21 mouse cellular contexts compared by ENCODE assay signal in genomic region chr10:5110773-5111172, GRCm38 (mm10). TPM values are rescaled to one million over a fixed set of nuclear protein-coding genes. Genes with fewer than 3 reads are reported as not detected.
DNase-seq lines count a peak whose midpoint lies in the region; ATAC-seq and TF ChIP-seq lines count a peak whose summit lies in the region.
"Had no signal": no experiment of that assay in that cellular context is flagged by ENCODE, and none has a peak within 500 bp of the region (broad histone marks: within the 10 kb centered on the region; RNA-seq: fewer than 3 reads in every experiment).

No protein-coding gene starts in this region.

- no peaks in the 10 kb centered on the region for H3K4me1 ChIP-seq in lung, postnatal 0 days (ENCODE audit: insufficient read depth, low read depth, low read length)
- H3K4me1 ChIP-seq: heart, embryonic 15.5 days; limb, embryonic 12.5 days; midbrain, embryonic 15.5 days had no signal

- ATAC-seq in lung, postnatal 0 days: no peak
- ATAC-seq in Patski: peak; percentile 57
- ATAC-seq: midbrain, embryonic 15.5 days had no signal

- CTCF ChIA-PET in Patski (lab: Charles Lee): interaction anchor here (1.5 kb wide), 1 partner anchor 10 kb away, joined by 3 read pairs; no protein-coding TSS in a partner anchor

- H3K4me2 ChIP-seq in lung, postnatal 0 days (replicated peaks; ENCODE audit: low read depth, low read length): no peak overlapping the region
- H3K4me2 ChIP-seq: heart, embryonic 15.5 days; limb, embryonic 12.5 days; midbrain, embryonic 15.5 days had no signal

- no peaks in the 10 kb centered on the region for H3K27me3 ChIP-seq in lung, postnatal 0 days (replicated peaks; ENCODE audit: insufficient read depth, low read length)
- no peaks in the 10 kb centered on the region for H3K27me3 ChIP-seq in Patski
- H3K27me3 ChIP-seq: heart, embryonic 15.5 days; limb, embryonic 12.5 days; midbrain, embryonic 15.5 days had no signal

- no peak for TF ChIP-seq CTCF in lung, postnatal 0 days (IDR thresholded peaks at IDR 0.05)
- no peak for TF ChIP-seq CTCF in Patski (IDR thresholded peaks at IDR 0.05)

- in situ Hi-C loops in Patski (cut with MboI; ENCODE audit: low pct_unique_long_range_greater_than_20kb): no loop called here

- H3K36me3 ChIP-seq in lung, postnatal 0 days (ENCODE audit: insufficient read depth, low read length): no peaks in the 10 kb centered on the region; the same call in 1 of the 2 replicates

- H3K9me3 ChIP-seq in lung, postnatal 0 days (ENCODE audit: low read length): no peaks in the 10 kb centered on the region
- H3K9me3 ChIP-seq: heart, embryonic 15.5 days; limb, embryonic 12.5 days; midbrain, embryonic 15.5 days had no signal

- WGBS in lung, postnatal 0 days: 79% methylated on average over 5 of the region's 5 CpGs

- no peak overlapping the region for H3K4me3 ChIP-seq in lung, postnatal 0 days (ENCODE audit: low read depth, low read length)
- H3K4me3 ChIP-seq: heart, embryonic 15.5 days; limb, embryonic 12.5 days; midbrain, embryonic 15.5 days had no signal

- no peak for TF ChIP-seq EP300 in lung, postnatal 0 days (IDR thresholded peaks at IDR 0.05)

- H3K27ac ChIP-seq in lung, postnatal 0 days (ENCODE audit: low read length): no peak overlapping the region
- H3K27ac ChIP-seq: heart, embryonic 15.5 days; limb, embryonic 12.5 days; liver, embryonic 14.5 days; midbrain, embryonic 15.5 days; stomach, postnatal 0 days had no signal

- no peak overlapping the region for H3K9ac ChIP-seq in lung, postnatal 0 days (replicated peaks; ENCODE audit: low read depth)
- H3K9ac ChIP-seq: heart, embryonic 15.5 days; limb, embryonic 12.5 days; liver, embryonic 14.5 days; midbrain, embryonic 15.5 days had no signal

- POLR2A ChIA-PET in Patski (lab: Charles Lee): no interaction called here

- peak; percentile 49 for DNase-seq in gastrocnemius, adult 18-20 months (ENCODE audit: low spot score)
- DNase-seq in gastrocnemius, postnatal 10 days: no peak
- peak; percentile 3 for DNase-seq in lung, postnatal 10 days
- no peak for DNase-seq in lung, postnatal 0 days (ENCODE audit: low spot score)
- no peak for DNase-seq in Patski (ENCODE audit: low read depth, low spot score)
- peak; percentile 44 for DNase-seq in gastrocnemius, postnatal 25 days
- no peak for DNase-seq in kidney, adult 8-10 months
- no peak for DNase-seq in cerebellum, adult 11-12 months
- DNase-seq: adrenal gland, adult 8-10 months; embryo, embryonic 11 days; kidney, adult 18-20 months; kidney, postnatal 25 days; right cerebral cortex, postnatal 4 days had no signal

RNA-seq across cellular contexts. Expression of gene Gm10097, which starts 41.8 kb away (rescaled TPM):
- total RNA-seq in gastrocnemius, adult 18-20 months (2021): under 1 TPM; 0.16 to 0.88 TPM
- total RNA-seq in gastrocnemius, postnatal 10 days (2021): under 1 TPM; 0.54 to 0.72 TPM
- 0.05 and 0.10 TPM in 2 replicates for polyA plus RNA-seq in lung, postnatal 0 days (2015; fragmentation: Nextera tagmentation; extraction: Ambion mirVana)
- polyA plus RNA-seq in Patski (2021): not detected
- total RNA-seq in gastrocnemius, postnatal 25 days (2021): under 1 TPM; 0.19 to 0.41 TPM
- total RNA-seq: adrenal gland, adult 8-10 months; layer of hippocampus, postnatal 10 days had no signal
- polyA plus RNA-seq: brain, embryonic 14.5 days; gonadal fat pad, adult 2 months had no signal

Comparison
In these comparisons a context has a peak if more than half of its experiments do, and no peak if none do; other contexts are left out.
1. DNase-seq: peak in gastrocnemius, adult 18-20 months (single experiment), lung, postnatal 10 days (single experiment) and gastrocnemius, postnatal 25 days (single experiment); none in gastrocnemius, postnatal 10 days (single experiment), lung, postnatal 0 days (single experiment), Patski (single experiment), kidney, adult 8-10 months (0 of 2) and cerebellum, adult 11-12 months (single experiment).